Mouse (Mus musculus): Measurements from ENCODE around the gene Fdps. TPM values are rescaled to one million over a fixed set of nuclear protein-coding genes. Genes with fewer than 3 reads are reported as not detected.

The Fdps gene
- 511 and 525 TPM in 2 replicates for polyA plus RNA-seq (2015; fragmentation: Nextera tagmentation; extraction: Ambion mirVana)

- WGBS, result 0% methylated on average over 26 of the region's 26 CpGs
- Histone ChIP-seq H3K4me2 (ENCODE audit: low read length) (peak within 1 kb of the TSS; percentile 87), H3K27me3 (replicated peaks; ENCODE audit: control insufficient read depth, insufficient read depth, low read length) (no peaks in the 10 kb centered on the region), H3K4me1 (ENCODE audit: control insufficient read depth, insufficient read depth, low read depth, low read length) (peaks cover 27% of the 10 kb centered on the region), H3K9me3 (ENCODE audit: control insufficient read depth, low read length) (no peaks in the 10 kb centered on the region), H3K9ac (ENCODE audit: low read depth, low read length) (peak within 1 kb of the TSS; percentile 72), H3K36me3 (ENCODE audit: control insufficient read depth, insufficient read depth, low read length) (peaks cover 9% of the 10 kb centered on the region), H3K27ac (ENCODE audit: low read depth, low read length) (peak within 1 kb of the TSS; percentile 86), H3K4me3 (ENCODE audit: low read length) (peak within 1 kb of the TSS; percentile 62)
- peak; percentile 99 for ATAC-seq
Measured at GRCm38 (mm10) chr3:89101812-89102494, at the start of gene Fdps. TSS of gene Fdps (minus strand) at chr3:89101959.

- no peak overlapping the region for H3K9ac ChIP-seq (ENCODE audit: low read depth, low read length)
- no peak overlapping the region for H3K4me3 ChIP-seq (ENCODE audit: low read length)
- H3K27ac ChIP-seq (ENCODE audit: low read depth, low read length), result no peak overlapping the region
- no peak for ATAC-seq
- H3K4me2 ChIP-seq (ENCODE audit: low read length), result no peak overlapping the region
- no peaks in the 10 kb centered on the region for H3K27me3 ChIP-seq (replicated peaks; ENCODE audit: control insufficient read depth, insufficient read depth, low read length)
- 72% methylated on average over 14 of the region's 14 CpGs for whole genome bisulfite sequencing
- no peaks in the 10 kb centered on the region for H3K9me3 ChIP-seq (ENCODE audit: control insufficient read depth, low read length)
- peaks cover 7% of the 10 kb centered on the region; the same call in 1 of the 2 replicates for H3K36me3 ChIP-seq (ENCODE audit: control insufficient read depth, insufficient read depth, low read length)
- H3K4me1 ChIP-seq (ENCODE audit: control insufficient read depth, insufficient read depth, low read depth, low read length), result no peaks in the 10 kb centered on the region
Measured at GRCm38 (mm10) chr3:89148567-89148966, 46.8 kb upstream of the Fdps start.

GRCm38 (mm10) chr3:89147979-89148311 lies 46.2 kb upstream of the Fdps start:
- ATAC-seq, result no peak
- no peak overlapping the region for H3K4me2 ChIP-seq (ENCODE audit: low read length)
- peaks cover 7% of the 10 kb centered on the region; the same call in 1 of the 2 replicates for H3K36me3 ChIP-seq (ENCODE audit: control insufficient read depth, insufficient read depth, low read length)
- H3K4me1 ChIP-seq (ENCODE audit: control insufficient read depth, insufficient read depth, low read depth, low read length), result no peaks in the 10 kb centered on the region
- H3K9ac ChIP-seq (ENCODE audit: low read depth, low read length), result no peak overlapping the region
- WGBS, result 25% methylated on average over 15 of the region's 15 CpGs
- no peaks in the 10 kb centered on the region for H3K9me3 ChIP-seq (ENCODE audit: control insufficient read depth, low read length)
- H3K27ac ChIP-seq (ENCODE audit: low read depth, low read length), result no peak overlapping the region
- H3K4me3 ChIP-seq (ENCODE audit: low read length), result no peak overlapping the region
- no peaks in the 10 kb centered on the region for H3K27me3 ChIP-seq (replicated peaks; ENCODE audit: control insufficient read depth, insufficient read depth, low read length)

- Histone ChIP-seq H3K27ac (ENCODE audit: low read depth, low read length) (no peak overlapping the region), H3K4me1 (ENCODE audit: control insufficient read depth, insufficient read depth, low read depth, low read length) (no peaks in the 10 kb centered on the region), H3K27me3 (replicated peaks; ENCODE audit: control insufficient read depth, insufficient read depth, low read length) (no peaks in the 10 kb centered on the region), H3K4me3 (ENCODE audit: low read length) (no peak overlapping the region), H3K4me2 (ENCODE audit: low read length) (no peak overlapping the region), H3K36me3 (ENCODE audit: control insufficient read depth, insufficient read depth, low read length) (peaks cover 7% of the 10 kb centered on the region; the same call in 1 of the 2 replicates), H3K9me3 (ENCODE audit: control insufficient read depth, low read length) (no peaks in the 10 kb centered on the region), H3K9ac (ENCODE audit: low read depth, low read length) (no peak overlapping the region)
- ATAC-seq, result peak; percentile 25
- 22% methylated on average over 26 of the region's 26 CpGs for WGBS
Measured at GRCm38 (mm10) chr3:89147101-89147978, 45.6 kb upstream of the Fdps start.

- H3K4me2 ChIP-seq (ENCODE audit: low read length), result no peak overlapping the region
- no peak overlapping the region for H3K4me3 ChIP-seq (ENCODE audit: low read length)
- H3K9ac ChIP-seq (ENCODE audit: low read depth, low read length), result no peak overlapping the region
- no peaks in the 10 kb centered on the region for H3K4me1 ChIP-seq (ENCODE audit: control insufficient read depth, insufficient read depth, low read depth, low read length)
- H3K27me3 ChIP-seq (replicated peaks; ENCODE audit: control insufficient read depth, insufficient read depth, low read length), result no peaks in the 10 kb centered on the region
- no peak for ATAC-seq
- H3K27ac ChIP-seq (ENCODE audit: low read depth, low read length), result no peak overlapping the region
- H3K9me3 ChIP-seq (ENCODE audit: control insufficient read depth, low read length), result no peaks in the 10 kb centered on the region
- H3K36me3 ChIP-seq (ENCODE audit: control insufficient read depth, insufficient read depth, low read length), result no peaks in the 10 kb centered on the region
- 51% methylated on average over 8 of the region's 8 CpGs for WGBS
Measured at GRCm38 (mm10) chr3:89145566-89145965, 43.8 kb upstream of the Fdps start.

GRCm38 (mm10) chr3:89144821-89145220 lies 43.1 kb upstream of the Fdps start:
- ATAC-seq, result no peak
- Histone ChIP-seq H3K4me3 (ENCODE audit: low read length) (no peak overlapping the region), H3K27me3 (replicated peaks; ENCODE audit: control insufficient read depth, insufficient read depth, low read length) (no peaks in the 10 kb centered on the region), H3K9me3 (ENCODE audit: control insufficient read depth, low read length) (no peaks in the 10 kb centered on the region), H3K36me3 (ENCODE audit: control insufficient read depth, insufficient read depth, low read length) (no peaks in the 10 kb centered on the region), H3K4me2 (ENCODE audit: low read length) (no peak overlapping the region), H3K9ac (ENCODE audit: low read depth, low read length) (no peak overlapping the region), H3K27ac (ENCODE audit: low read depth, low read length) (no peak overlapping the region), H3K4me1 (ENCODE audit: control insufficient read depth, insufficient read depth, low read depth, low read length) (no peaks in the 10 kb centered on the region)
- 82% methylated on average over 10 of the region's 10 CpGs for WGBS

- Histone ChIP-seq H3K4me2 (ENCODE audit: low read length) (no peak overlapping the region), H3K9me3 (ENCODE audit: control insufficient read depth, low read length) (no peaks in the 10 kb centered on the region), H3K27me3 (replicated peaks; ENCODE audit: control insufficient read depth, insufficient read depth, low read length) (no peaks in the 10 kb centered on the region), H3K36me3 (ENCODE audit: control insufficient read depth, insufficient read depth, low read length) (no peaks in the 10 kb centered on the region), H3K4me3 (ENCODE audit: low read length) (no peak overlapping the region), H3K4me1 (ENCODE audit: control insufficient read depth, insufficient read depth, low read depth, low read length) (peaks cover 5% of the 10 kb centered on the region; the same call in 1 of the 2 replicates), H3K9ac (ENCODE audit: low read depth, low read length) (no peak overlapping the region), H3K27ac (ENCODE audit: low read depth, low read length) (no peak overlapping the region)
- no peak for ATAC-seq
- 30% methylated on average over 9 of the region's 9 CpGs for WGBS
Measured at GRCm38 (mm10) chr3:89136365-89136764, 34.6 kb upstream of the Fdps start.

DNA sequence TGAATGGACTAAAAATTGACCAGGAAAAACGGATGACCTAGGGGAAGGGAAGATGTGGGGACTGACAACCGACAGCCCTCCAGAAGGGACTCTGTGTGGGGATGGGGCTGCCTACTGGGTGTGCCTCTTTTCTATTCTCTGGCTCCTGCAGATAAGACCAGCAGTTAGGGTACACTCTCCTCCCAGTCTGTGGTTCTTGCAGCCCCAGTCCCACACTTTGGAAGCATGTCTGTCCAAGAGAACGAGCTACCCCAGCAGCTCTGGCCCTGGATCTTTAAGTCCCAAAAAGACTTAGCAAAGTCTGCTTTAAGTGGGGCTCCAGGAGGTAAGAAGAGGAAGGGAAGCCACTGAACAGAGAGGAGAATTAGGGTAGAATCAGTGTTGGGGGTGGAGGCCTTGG lies 34.2 kb upstream of the Fdps start, which contains the start of gene Pklr:
Pklr (plus strand) TSS at position 185 of the 400 bp plus-strand sequence.
- Histone ChIP-seq H3K4me2 (ENCODE audit: low read length) (no peak within 1 kb of the TSS), H3K36me3 (ENCODE audit: control insufficient read depth, insufficient read depth, low read length) (no peaks in the 10 kb centered on the region), H3K9me3 (ENCODE audit: control insufficient read depth, low read length) (no peaks in the 10 kb centered on the region), H3K27me3 (replicated peaks; ENCODE audit: control insufficient read depth, insufficient read depth, low read length) (no peaks in the 10 kb centered on the region), H3K4me1 (ENCODE audit: control insufficient read depth, insufficient read depth, low read depth, low read length) (peaks cover 5% of the 10 kb centered on the region; the same call in 1 of the 2 replicates), H3K27ac (ENCODE audit: low read depth, low read length) (no peak within 1 kb of the TSS), H3K4me3 (ENCODE audit: low read length) (no peak within 1 kb of the TSS), H3K9ac (ENCODE audit: low read depth, low read length) (no peak within 1 kb of the TSS)
- 63% methylated on average over 3 of the region's 3 CpGs for WGBS
- ATAC-seq, result no peak

DNA sequence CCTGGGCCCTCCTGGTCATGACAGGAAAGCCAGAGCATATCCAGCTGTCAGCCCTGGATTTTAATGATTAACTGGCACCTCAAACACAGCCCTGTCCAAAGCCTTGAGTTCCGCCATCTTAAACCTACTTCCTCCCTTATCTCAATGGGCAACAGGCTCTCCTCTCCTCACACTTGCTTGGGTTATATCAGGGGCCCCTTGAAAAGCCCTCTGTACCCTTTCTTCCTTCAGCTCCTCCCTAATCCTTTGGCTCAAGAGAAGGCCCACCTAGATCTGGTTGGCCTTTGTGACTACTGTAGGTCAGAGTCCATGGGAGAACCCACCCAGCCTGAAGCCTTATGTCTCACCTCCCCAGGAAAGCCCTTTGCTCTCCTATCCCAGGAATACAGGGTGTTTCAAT lies 32.0 kb upstream of the Fdps start:
- WGBS, result 87% methylated on average over 1 of the region's 1 CpGs
- no peak overlapping the region for H3K4me3 ChIP-seq (ENCODE audit: low read length)
- H3K9me3 ChIP-seq (ENCODE audit: control insufficient read depth, low read length), result no peaks in the 10 kb centered on the region
- peaks cover 5% of the 10 kb centered on the region; the same call in 1 of the 2 replicates for H3K4me1 ChIP-seq (ENCODE audit: control insufficient read depth, insufficient read depth, low read depth, low read length)
- no peak for ATAC-seq
- no peaks in the 10 kb centered on the region for H3K36me3 ChIP-seq (ENCODE audit: control insufficient read depth, insufficient read depth, low read length)
- H3K27ac ChIP-seq (ENCODE audit: low read depth, low read length), result no peak overlapping the region
- no peak overlapping the region for H3K4me2 ChIP-seq (ENCODE audit: low read length)
- no peaks in the 10 kb centered on the region for H3K27me3 ChIP-seq (replicated peaks; ENCODE audit: control insufficient read depth, insufficient read depth, low read length)
- H3K9ac ChIP-seq (ENCODE audit: low read depth, low read length), result no peak overlapping the region
